Mouse (Mus musculus) embryonic facial prominence, embryonic 10.5 days (tissue): ENCODE results near the gene Leng9. TPM values are rescaled to one million over a fixed set of nuclear protein-coding genes. Genes with fewer than 3 reads are reported as not detected.
A peak's percentile ranks its signal among the peaks of the same experiment; 100 is the strongest.

Experiments used
- DNase-seq: peaks from one replicate; pipeline ENCODE4 v3.0.0-alpha.2; 2017; ENCODE audit warnings: low spot score
- H3K27ac ChIP-seq: fragments of 300-500 bp; sonication (generic); replicated peaks from 2 replicates; pipeline ENCODE4 v1.5.1; 2016; ENCODE audit warnings: mild to moderate bottlenecking
- H3K27me3 ChIP-seq: fragments of 300-500 bp; sonication (generic); replicated peaks from 2 replicates; pipeline ENCODE4 v1.6.1; 2016; ENCODE audit warnings: low read depth, mild to moderate bottlenecking; ENCODE audit not compliant: poor library complexity, severe bottlenecking
- H3K36me3 ChIP-seq: fragments of 300-500 bp; sonication (generic); replicated peaks from 2 replicates; pipeline ENCODE4 v1.6.1; 2016; ENCODE audit warnings: mild to moderate bottlenecking, moderate library complexity
- H3K4me1 ChIP-seq: fragments of 300-500 bp; sonication (generic); 2 replicates; pipeline ENCODE4 v1.6.1; 2016
- H3K4me3 ChIP-seq: fragments of 300-500 bp; sonication (generic); 2 replicates; pipeline ENCODE4 v1.5.1; 2016; ENCODE audit warnings: mild to moderate bottlenecking, moderate library complexity
- H3K9me3 ChIP-seq: fragments of 300-500 bp; sonication (generic); 2 replicates; pipeline ENCODE4 v1.6.1; 2016; ENCODE audit warnings: mild to moderate bottlenecking
- WGBS: fragments of 180-500 bp; shearing (Covaris S2); methylation state at CpG from one replicate; pipeline ENCODE4 v1.1.7; 2016; 5-methylcytosine and 5-hydroxymethylcytosine counted together
- polyA plus RNA-seq: library from polyadenylated mRNA; unstranded; fragments of >200 nt; fragmentation: Nextera tagmentation; extraction: Ambion mirVana; gene quantifications from 2 replicates; pipeline ENCODE4 v1.2.1, GENCODE M21; 2016

Leng9 gene
- polyA plus RNA-seq, 1 experiment from 2014 or later = 1.7 TPM

DNA sequence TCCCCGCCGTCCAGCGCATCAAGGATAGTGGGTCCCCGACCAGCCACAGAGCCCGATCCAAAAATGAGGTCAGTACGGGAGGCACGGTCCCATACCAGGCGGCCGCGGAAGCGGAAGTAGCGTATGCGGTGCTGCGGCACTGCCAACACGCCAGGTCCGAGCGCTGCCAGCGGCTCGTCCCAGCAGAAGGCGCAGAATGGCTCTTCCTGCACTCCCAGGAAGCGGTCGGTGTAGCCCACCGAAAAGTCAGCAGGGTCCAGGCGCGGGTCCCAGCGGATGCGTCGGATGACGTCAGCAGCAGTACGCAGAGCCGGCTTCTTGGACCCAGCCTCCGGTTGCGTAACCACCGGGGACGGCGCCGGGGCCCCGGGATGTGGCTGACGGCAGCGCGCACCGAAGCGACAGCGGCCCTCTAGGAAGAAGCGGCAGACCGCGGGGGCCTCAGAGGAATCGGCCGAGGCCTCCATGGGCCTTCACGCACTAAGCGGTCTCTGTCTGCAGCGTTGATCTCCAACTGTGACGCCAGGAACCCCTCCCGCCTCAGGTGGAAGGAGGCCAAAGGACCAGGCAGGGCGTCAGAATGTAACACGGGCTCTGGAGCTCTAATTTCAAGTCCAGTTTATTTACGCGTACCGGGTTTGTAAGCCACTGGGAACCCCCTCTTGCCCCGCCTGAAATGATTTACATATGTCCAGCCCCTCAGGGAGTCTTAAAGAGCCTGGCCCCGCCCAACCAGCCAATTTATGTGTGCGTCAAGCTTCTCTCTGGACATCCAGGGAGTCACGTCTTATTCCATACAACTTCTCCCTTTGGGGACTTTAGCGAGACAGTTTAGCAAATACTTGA lies 742 bp downstream of the Leng9 start:
- H3K4me1 ChIP-seq = peaks cover 26% of the 10 kb centered on the region
- peaks cover 30% of the 10 kb centered on the region for H3K27me3 ChIP-seq
- peak; percentile 70 for DNase-seq
- WGBS = under 1% methylated on average over 64 of the region's 64 CpGs
- peak overlapping the region; percentile 77 for H3K4me3 ChIP-seq
- peak overlapping the region; percentile 82 for H3K27ac ChIP-seq
- H3K36me3 ChIP-seq = peaks cover 41% of the 10 kb centered on the region
- no peaks in the 10 kb centered on the region for H3K9me3 ChIP-seq

DNA sequence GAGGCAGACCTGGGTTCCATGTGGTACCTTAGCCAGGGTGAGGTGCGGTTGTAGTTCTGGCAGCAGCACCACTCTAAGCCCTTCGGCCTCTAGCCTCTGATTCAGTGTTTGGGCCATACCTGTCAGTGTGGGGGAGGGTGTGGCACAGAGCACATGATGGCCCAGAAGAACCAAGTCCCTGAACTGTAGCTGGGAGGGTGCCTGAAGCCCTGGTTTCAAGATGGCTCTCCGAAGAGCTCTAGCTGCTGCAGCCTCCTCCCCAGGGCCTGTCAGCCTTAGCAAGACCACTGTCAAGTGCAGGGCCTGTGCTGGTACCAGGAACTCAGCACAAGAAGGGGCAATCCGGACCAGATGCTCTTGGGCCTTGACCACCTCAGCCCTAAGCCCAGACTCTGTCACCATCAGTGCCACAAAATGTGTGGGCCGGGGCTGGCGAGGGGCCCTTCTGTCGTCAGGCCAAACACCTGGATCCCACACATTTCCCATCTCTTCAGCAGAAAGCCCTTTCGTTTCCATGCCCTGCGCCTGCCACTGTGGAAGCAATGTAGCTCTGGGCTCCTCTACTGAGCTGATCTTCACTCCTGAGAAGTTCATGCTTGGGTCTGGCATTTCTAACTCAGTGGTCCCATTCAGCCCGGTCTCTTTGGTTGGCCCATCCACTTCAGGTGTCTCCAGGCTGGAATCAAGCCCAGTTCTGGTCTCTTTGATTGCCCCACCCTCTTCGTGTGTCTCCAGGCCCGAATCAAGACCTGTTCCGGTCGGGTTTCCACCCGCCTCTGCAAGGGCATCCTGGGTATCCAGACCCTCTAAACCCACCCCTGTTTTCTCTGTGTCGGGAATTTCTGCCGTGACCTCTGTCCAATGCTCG lies 1.6 kb downstream of the Leng9 start:
- peak; percentile 19 for DNase-seq
- Histone ChIP-seq H3K9me3 (no peaks in the 10 kb centered on the region), H3K4me1 (peaks cover 26% of the 10 kb centered on the region), H3K4me3 (peak overlapping the region; percentile 77), H3K36me3 (peaks cover 50% of the 10 kb centered on the region), H3K27ac (peak overlapping the region; percentile 82), H3K27me3 (peaks cover 30% of the 10 kb centered on the region)
- 29% methylated on average over 18 of the region's 18 CpGs for WGBS

DNA sequence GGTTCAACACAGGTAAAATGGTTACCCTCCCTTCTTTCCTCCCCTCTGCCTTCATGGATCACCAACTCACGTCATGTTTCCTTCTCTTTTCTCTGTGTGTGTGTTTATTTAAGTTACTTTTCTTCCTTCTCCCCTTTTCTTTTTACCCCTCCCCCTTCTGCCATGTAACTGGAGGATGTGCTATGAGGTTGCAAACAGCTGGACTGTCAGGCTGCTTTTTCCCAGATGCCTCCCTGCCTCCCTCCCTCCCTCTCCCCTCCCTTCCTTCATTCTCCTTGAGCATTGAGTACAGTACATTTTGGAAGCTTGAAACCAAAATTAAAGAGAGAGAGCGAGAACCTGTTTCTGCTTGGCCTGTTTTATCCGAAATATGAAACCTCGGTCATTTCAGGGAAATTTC lies 2.3 kb downstream of the Leng9 start:
- peak; percentile 5 for DNase-seq
- H3K27ac ChIP-seq = no peak overlapping the region
- H3K9me3 ChIP-seq = no peaks in the 10 kb centered on the region
- H3K4me3 ChIP-seq = no peak overlapping the region
- peaks cover 28% of the 10 kb centered on the region for H3K27me3 ChIP-seq
- WGBS = 88% methylated on average over 4 of the region's 4 CpGs
- H3K36me3 ChIP-seq = peaks cover 57% of the 10 kb centered on the region
- H3K4me1 ChIP-seq = peaks cover 26% of the 10 kb centered on the region

DNA sequence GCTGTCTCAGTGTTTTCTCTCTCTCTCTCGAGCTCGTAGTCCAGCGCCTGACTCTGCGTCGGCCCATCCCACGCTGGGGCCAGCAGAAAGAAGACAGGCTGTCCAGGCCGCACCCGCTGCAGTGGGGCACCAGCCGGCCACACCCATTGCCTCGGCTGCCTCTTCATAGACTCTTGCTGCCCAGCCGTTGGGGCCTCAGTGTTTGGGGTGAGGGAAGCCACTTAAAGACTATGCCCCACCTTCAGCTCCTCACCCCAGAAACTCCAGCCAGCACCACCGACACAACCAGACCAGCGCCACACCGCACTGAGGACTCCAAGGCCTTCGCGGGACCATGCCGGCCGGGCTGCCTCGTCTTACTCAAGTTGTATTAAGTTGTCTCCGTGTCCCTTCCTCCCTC lies 2.8 kb downstream of the Leng9 start:
- H3K27ac ChIP-seq = no peak overlapping the region
- 93% methylated on average over 17 of the region's 20 CpGs for WGBS
- peaks cover 62% of the 10 kb centered on the region for H3K36me3 ChIP-seq
- no peak overlapping the region for H3K4me3 ChIP-seq
- peaks cover 26% of the 10 kb centered on the region for H3K4me1 ChIP-seq
- DNase-seq = peak; percentile 6
- H3K27me3 ChIP-seq = peaks cover 25% of the 10 kb centered on the region
- H3K9me3 ChIP-seq = no peaks in the 10 kb centered on the region

DNA sequence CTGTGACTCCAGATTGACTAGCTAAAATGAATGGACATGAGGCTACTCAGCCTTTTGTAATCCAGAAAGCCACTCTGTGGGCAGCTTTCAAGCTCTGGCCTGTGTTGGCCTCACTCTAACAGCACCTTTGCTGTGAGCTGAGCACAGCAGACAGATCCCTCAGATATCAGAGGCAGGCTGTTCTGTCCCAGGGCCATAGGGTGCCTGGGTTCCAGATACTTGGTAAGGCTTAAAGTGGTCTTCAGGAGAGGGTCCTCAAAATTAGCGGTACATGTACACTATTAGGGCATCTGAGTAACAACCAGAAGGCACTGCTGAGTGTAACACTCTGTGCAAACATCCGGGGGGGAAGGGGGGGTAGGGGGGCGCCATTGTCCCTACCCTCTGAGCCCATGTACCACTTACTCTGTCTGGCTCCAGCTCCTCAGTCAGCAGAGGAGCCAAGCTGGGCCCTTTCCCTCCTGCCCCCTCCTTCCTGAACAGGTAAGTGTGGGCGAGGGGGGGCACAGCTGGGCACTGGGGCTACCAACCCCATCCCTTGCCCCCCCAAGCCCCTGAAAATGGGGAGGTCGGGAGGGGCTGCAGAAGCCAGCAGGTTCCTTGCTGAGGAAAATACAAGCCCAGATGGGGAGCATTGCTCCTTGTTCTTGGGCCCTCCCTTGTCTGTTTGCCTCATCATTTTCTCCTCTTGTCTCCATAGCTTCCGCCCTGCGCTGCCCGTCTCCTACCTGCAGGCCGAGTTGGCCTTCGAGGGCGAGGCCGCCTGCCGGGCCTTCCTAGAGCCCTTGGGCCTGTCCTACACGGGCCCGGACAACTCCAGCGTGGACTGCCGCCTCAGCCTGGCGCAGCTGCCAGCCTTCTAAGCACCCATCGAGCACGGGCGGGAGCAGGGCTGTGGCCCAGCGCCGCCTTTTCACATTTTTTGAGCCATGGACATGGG lies 3.7 kb downstream of the Leng9 start:
- Histone ChIP-seq H3K27me3 (peaks cover 16% of the 10 kb centered on the region), H3K4me3 (no peak overlapping the region), H3K36me3 (peaks cover 70% of the 10 kb centered on the region), H3K9me3 (no peaks in the 10 kb centered on the region), H3K27ac (no peak overlapping the region), H3K4me1 (peaks cover 26% of the 10 kb centered on the region)
- peak; percentile 5 for DNase-seq
- 93% methylated on average over 23 of the region's 23 CpGs for WGBS

DNA sequence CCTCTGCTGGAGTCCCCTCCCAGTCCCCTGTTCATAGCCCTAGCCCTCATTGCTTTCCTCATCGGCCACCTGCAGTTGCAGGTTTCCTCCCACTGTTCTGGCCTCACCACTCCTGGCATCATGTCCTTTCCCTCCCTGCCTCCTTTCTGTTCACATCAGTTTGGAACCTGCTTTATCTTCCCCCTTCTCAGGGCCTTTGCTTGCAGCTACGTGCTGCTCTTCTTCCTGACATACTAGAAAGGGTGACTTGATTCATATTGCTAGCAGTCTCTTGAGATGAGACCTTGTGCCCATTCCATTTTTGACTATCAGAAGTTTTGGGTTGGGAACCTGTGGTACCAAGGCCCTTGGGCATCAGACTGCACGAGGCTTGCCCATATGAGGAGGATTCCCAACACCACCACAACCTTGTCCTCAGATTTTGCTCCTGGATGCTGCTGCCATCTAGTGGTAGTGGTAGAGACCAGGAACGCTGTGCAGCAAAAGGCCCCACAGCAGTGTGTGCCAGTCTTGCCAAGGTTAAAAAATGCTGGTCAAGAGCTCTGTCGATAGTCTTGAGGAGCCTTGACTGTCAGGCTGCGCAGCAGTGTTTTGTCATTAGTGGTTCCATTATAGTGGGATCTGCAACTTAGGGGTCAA lies 4.5 kb downstream of the Leng9 start:
- WGBS = 73% methylated on average over 6 of the region's 6 CpGs
- H3K27ac ChIP-seq = no peak overlapping the region
- peaks cover 8% of the 10 kb centered on the region for H3K27me3 ChIP-seq
- peak; percentile 42 for DNase-seq
- H3K36me3 ChIP-seq = peaks cover 79% of the 10 kb centered on the region
- H3K9me3 ChIP-seq = no peaks in the 10 kb centered on the region
- no peak overlapping the region; the same call in 1 of the 2 replicates for H3K4me3 ChIP-seq
- H3K4me1 ChIP-seq = peaks cover 23% of the 10 kb centered on the region

DNA sequence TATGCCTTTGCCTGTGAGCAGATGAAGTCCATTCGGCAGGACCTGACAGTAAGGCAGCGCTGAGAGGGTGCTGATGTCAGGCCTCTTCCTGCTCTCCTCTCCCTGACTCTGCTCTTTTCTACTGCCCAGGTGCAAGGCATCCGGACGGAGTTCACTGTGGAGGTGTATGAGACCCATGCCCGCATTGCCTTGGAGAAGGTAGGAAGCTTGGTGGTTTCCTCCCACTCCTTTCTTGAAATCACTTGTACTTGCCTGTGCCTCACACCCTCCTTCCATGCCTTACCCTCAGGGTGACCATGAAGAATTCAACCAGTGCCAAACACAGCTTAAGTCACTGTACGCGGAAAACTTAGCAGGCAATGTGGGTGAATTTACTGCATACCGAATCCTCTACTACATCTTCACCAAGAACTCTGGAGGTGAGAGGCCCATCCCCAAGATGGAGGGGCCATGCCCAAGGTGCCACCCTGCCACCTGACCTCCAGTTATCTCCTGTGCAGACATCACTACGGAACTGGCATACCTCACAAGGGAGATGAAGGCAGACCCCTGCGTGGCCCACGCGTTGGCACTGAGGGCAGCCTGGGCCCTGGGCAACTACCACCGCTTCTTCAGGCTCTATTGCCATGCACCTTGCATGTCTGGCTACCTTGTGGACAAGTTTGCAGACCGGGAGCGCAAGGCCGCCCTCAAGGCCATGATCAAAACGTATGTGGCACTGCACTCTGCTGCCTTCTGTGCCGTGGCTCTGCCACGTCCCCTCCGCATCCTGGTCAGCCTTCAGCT lies 5.2 kb downstream of the Leng9 start:
- peak; percentile 7 for DNase-seq
- Histone ChIP-seq H3K27ac (no peak overlapping the region), H3K36me3 (peaks cover 86% of the 10 kb centered on the region), H3K4me1 (peaks cover 16% of the 10 kb centered on the region), H3K27me3 (peaks cover under 1% of the 10 kb centered on the region), H3K4me3 (no peak overlapping the region; the same call in 1 of the 2 replicates), H3K9me3 (no peaks in the 10 kb centered on the region)
- WGBS = 96% methylated on average over 20 of the region's 20 CpGs

DNA sequence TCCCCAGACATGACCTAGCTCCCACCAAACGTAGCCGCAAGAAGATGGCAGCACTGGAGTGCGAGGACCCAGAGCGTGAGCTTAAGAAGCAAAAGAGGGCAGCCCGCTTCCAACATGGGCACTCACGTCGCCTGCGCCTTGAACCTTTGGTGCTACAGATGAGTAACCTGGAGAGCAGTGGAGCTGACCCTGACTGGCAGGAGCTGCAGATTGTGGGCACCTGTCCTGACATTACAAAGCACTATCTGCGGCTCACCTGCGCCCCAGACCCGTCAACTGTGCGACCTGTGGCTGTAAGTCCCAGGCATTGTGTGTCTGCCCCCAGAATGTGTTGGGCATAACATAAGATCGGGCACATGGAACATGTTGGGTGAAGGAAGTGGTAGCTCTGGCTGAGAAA lies 6.1 kb downstream of the Leng9 start:
- peaks cover 11% of the 10 kb centered on the region for H3K4me1 ChIP-seq
- 95% methylated on average over 13 of the region's 13 CpGs for WGBS
- H3K36me3 ChIP-seq = peaks cover 95% of the 10 kb centered on the region

DNA sequence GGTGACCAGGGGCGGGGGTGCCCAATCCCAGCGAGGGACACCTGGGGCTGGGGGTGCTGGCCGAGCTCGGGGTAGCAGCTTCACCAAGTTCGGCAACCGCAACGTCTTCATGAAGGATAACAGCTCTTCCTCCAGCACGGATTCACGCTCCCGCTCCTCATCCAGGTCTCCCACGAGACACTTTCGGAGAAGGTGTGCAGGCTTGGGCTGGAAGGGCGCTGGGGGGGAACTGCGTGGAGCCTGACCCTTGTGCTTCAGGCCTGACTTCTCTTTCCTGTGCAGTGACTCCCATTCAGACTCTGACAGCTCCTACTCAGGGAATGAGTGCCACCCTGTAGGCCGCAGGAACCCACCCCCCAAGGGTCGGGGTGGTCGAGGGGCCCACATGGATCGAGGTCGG lies 6.7 kb downstream of the Leng9 start:
- Histone ChIP-seq H3K36me3 (peaks cover 100% of the 10 kb centered on the region), H3K4me3 (no peak overlapping the region), H3K27ac (no peak overlapping the region), H3K27me3 (no peaks in the 10 kb centered on the region), H3K9me3 (no peaks in the 10 kb centered on the region), H3K4me1 (peaks cover 8% of the 10 kb centered on the region)
- no peak for DNase-seq
- WGBS = 96% methylated on average over 19 of the region's 19 CpGs

More for the DNA sequence above, 6.1 kb downstream of the Leng9 start:
- Histone ChIP-seq H3K27ac (no peak overlapping the region), H3K9me3 (no peaks in the 10 kb centered on the region), H3K27me3 (no peaks in the 10 kb centered on the region), H3K4me3 (no peak overlapping the region)
- DNase-seq = peak; percentile 4

DNA sequence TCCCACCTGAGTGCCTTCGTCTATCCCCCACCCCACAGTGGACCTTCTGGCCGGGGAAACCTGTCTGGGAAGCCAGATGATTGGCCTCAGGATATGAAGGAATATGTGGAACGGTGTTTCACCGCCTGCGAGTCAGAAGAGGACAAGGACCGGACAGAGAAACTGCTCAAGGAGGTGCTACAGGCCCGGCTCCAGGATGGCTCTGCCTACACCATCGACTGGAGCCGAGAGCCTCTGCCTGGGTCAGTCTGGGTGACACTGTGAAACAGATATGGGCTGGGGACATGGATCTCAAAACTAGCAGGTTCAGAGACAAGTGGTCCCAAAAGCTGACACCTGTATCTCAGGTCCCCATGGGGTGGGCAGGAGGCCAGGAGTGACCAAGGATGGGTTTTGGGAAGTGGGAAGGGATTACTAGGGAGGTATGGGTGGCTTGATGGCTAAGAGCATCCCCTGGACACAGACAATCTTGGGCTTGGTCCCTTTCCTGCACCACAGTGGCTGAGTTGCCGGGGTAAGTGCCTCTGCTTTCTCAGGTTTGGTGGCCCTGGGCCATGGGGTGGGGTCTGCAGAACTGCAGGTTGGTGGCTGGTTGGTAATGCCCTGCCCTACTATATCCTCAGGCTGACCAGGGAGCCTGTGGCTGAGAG lies 7.3 kb downstream of the Leng9 start:
- Histone ChIP-seq H3K4me3 (no peak overlapping the region), H3K36me3 (peaks cover 97% of the 10 kb centered on the region), H3K27ac (no peak overlapping the region), H3K9me3 (no peaks in the 10 kb centered on the region), H3K27me3 (no peaks in the 10 kb centered on the region), H3K4me1 (peaks cover 7% of the 10 kb centered on the region)
- 96% methylated on average over 10 of the region's 10 CpGs for WGBS
- no peak for DNase-seq
